17 mouse cellular contexts compared by ENCODE assay signal in the genomic region with DNA sequence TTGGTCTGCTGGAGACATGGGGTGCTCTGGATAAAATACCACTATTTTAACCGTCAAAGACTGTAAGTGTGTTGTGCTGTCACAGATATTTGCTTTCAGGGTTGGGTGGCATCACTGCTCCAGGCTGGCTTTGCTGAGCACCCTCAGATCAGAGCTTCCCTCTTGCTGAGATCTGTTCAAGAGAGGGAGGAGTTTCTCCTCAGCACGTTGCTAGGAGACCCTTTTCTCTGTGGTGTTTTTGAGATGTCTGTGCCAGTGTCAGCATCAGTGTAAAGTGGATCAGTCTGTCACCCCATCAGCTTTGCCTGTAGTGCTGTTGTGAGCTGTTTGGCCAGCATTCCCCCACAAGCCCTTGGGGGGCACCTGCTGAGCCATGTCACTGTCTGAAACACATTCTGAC.
DNase-seq lines count a peak whose midpoint lies in the region; ATAC-seq lines count a peak whose summit lies in the region.
"Had no signal": no experiment of that assay in that cellular context is flagged by ENCODE, and none has a peak within 500 bp of the region (broad histone marks: within the 10 kb centered on the region; RNA-seq: fewer than 3 reads in every experiment).

No protein-coding gene starts in this region.

- H3K4me3 ChIP-seq in forebrain, embryonic 13.5 days: no peak overlapping the region
- no peak overlapping the region for H3K4me3 ChIP-seq in forebrain, embryonic 11.5 days (ENCODE audit: low read depth, low read length)
- H3K4me3 ChIP-seq: heart, embryonic 10.5 days; intestine, embryonic 15.5 days; limb, embryonic 15.5 days had no signal

- no peaks in the 10 kb centered on the region for H3K27me3 ChIP-seq in forebrain, embryonic 13.5 days
- no peaks in the 10 kb centered on the region for H3K27me3 ChIP-seq in forebrain, embryonic 11.5 days (ENCODE audit: control insufficient read depth, insufficient read depth, low read length)
- H3K27me3 ChIP-seq: intestine, embryonic 15.5 days; limb, embryonic 15.5 days had no signal

- H3K27ac ChIP-seq in forebrain, embryonic 13.5 days: no peak overlapping the region
- no peak overlapping the region for H3K27ac ChIP-seq in forebrain, embryonic 11.5 days (ENCODE audit: low read depth, low read length)
- H3K27ac ChIP-seq: heart, embryonic 10.5 days; intestine, embryonic 15.5 days; limb, embryonic 15.5 days had no signal

- no peak overlapping the region for H3K9ac ChIP-seq in forebrain, embryonic 13.5 days
- no peak overlapping the region for H3K9ac ChIP-seq in forebrain, embryonic 11.5 days (ENCODE audit: low read length)
- H3K9ac ChIP-seq: intestine, embryonic 15.5 days; limb, embryonic 15.5 days; liver, postnatal 0 days had no signal

- peak; percentile 73; the same call in 1 of the 2 replicates for ATAC-seq in forebrain, embryonic 13.5 days
- no peak for ATAC-seq in forebrain, embryonic 11.5 days (replicated peaks; ENCODE audit: low FRiP score)
- ATAC-seq: CD4-positive, CD25-positive, alpha-beta regulatory T cell, adult 4 months; intestine, embryonic 15.5 days; liver, postnatal 0 days had no signal

- no peak overlapping the region for H3K4me2 ChIP-seq in forebrain, embryonic 13.5 days
- H3K4me2 ChIP-seq in forebrain, embryonic 11.5 days (ENCODE audit: low read depth, low read length, severe bottlenecking): no peak overlapping the region
- H3K4me2 ChIP-seq: intestine, embryonic 15.5 days; limb, embryonic 15.5 days had no signal

- no peaks in the 10 kb centered on the region for H3K4me1 ChIP-seq in forebrain, embryonic 13.5 days
- H3K4me1 ChIP-seq in forebrain, embryonic 11.5 days (replicated peaks; ENCODE audit: control insufficient read depth, insufficient read depth, low read length): no peaks in the 10 kb centered on the region
- H3K4me1 ChIP-seq: intestine, embryonic 15.5 days; limb, embryonic 15.5 days had no signal

- no peaks in the 10 kb centered on the region for H3K36me3 ChIP-seq in forebrain, embryonic 13.5 days (ENCODE audit: poor library complexity, severe bottlenecking)
- H3K36me3 ChIP-seq in forebrain, embryonic 11.5 days (ENCODE audit: control insufficient read depth, insufficient read depth, low read length): no peaks in the 10 kb centered on the region
- H3K36me3 ChIP-seq: G1E; intestine, embryonic 15.5 days; limb, embryonic 15.5 days had no signal

- no peaks in the 10 kb centered on the region for H3K9me3 ChIP-seq in forebrain, embryonic 13.5 days (replicated peaks)
- H3K9me3 ChIP-seq in forebrain, embryonic 11.5 days (ENCODE audit: control insufficient read depth, low read length): no peaks in the 10 kb centered on the region
- H3K9me3 ChIP-seq: heart, embryonic 10.5 days; intestine, embryonic 15.5 days; limb, embryonic 15.5 days had no signal

- WGBS in forebrain, embryonic 13.5 days: 60% methylated on average over 2 of the region's 2 CpGs
- 42% methylated on average over 2 of the region's 2 CpGs for WGBS in forebrain, embryonic 11.5 days

- DNase-seq in forebrain, embryonic 11.5 days (ENCODE audit: low spot score): no peak
- peak; percentile 7 to 23 for DNase-seq in layer of hippocampus, adult 18-20 months (ENCODE audit: low spot score in 2 of 2)
- DNase-seq in layer of hippocampus, adult 9-10 months (ENCODE audit: low spot score): no peak
- DNase-seq in right cerebral cortex, postnatal 10 days (ENCODE audit: low spot score in 2 of 2): peak; percentile 45 to 59
- no peak for DNase-seq in right cerebral cortex, postnatal 25 days
- DNase-seq in retina, postnatal 1 day: peak; percentile 31
- no peak for DNase-seq in cerebellum, adult 8-10 months
- DNase-seq: cerebellum, adult 11 months; cerebellum, postnatal 25 days; heart, postnatal 14 days; liver, postnatal 0 days had no signal

Comparison
In these comparisons a context has a peak if more than half of its experiments do, and no peak if none do; other contexts are left out.
1. DNase-seq: peak in layer of hippocampus, adult 18-20 months (2 of 2), right cerebral cortex, postnatal 10 days (2 of 2) and retina, postnatal 1 day (single experiment); none in forebrain, embryonic 11.5 days (single experiment), layer of hippocampus, adult 9-10 months (single experiment), right cerebral cortex, postnatal 25 days (single experiment) and cerebellum, adult 8-10 months (single experiment).